Mouse (Mus musculus) embryonic fibroblast, embryonic 13.5 days (primary cell): ENCODE results near the gene Actg1. TPM values are rescaled to one million over a fixed set of nuclear protein-coding genes. Genes with fewer than 3 reads are reported as not detected.
"Not testable (repeated sequence)": the region's sequence is repeated elsewhere in the genome, so short reads cannot be mapped to it uniquely, and the experiment has no call there.

Source experiments
- H3K27ac ChIP-seq: 2 replicates; pipeline ENCODE4 v1.5.1; 2012; ENCODE audit warnings: low read length, control low read depth, inconsistent platforms; ENCODE audit not compliant: insufficient read depth
- H3K4me1 ChIP-seq: 2 replicates; pipeline ENCODE4 v1.6.1; 2011; ENCODE audit warnings: low read length; ENCODE audit not compliant: control insufficient read depth, insufficient read depth
- H3K4me3 ChIP-seq: 2 replicates; pipeline ENCODE4 v1.5.1; 2011; ENCODE audit warnings: mild to moderate bottlenecking, control low read depth, low read length; ENCODE audit not compliant: insufficient read depth
- CTCF ChIP-seq: IDR thresholded peaks from 2 replicates; pipeline ENCODE4 v1.5.1; 2011; ENCODE audit warnings: mild to moderate bottlenecking, control low read depth, low read length, moderate library complexity, borderline replicate concordance; ENCODE audit not compliant: insufficient read depth
- POLR2A ChIP-seq: IDR thresholded peaks from 2 replicates; pipeline ENCODE4 v1.6.1; 2011; ENCODE audit warnings: low read depth, mild to moderate bottlenecking, control low read depth, low read length, moderate library complexity
- polyA plus RNA-seq: library from polyadenylated mRNA; stranded (reverse); fragments of >200 nt; gene quantifications from 2 replicates; pipeline ENCODE4 v1.2.4, GENCODE M21; 2011; ENCODE audit warnings: low read depth; ENCODE audit not compliant: missing spikeins, insufficient read length

Gene Actg1
- polyA plus RNA-seq, 1 experiment = 5,586 TPM

GRCm38 (mm10) chr11:120354304-120355276 is 6.2 kb upstream of the Actg1 start:
- Histone ChIP-seq H3K4me3 (no peak overlapping the region), H3K27ac (peak overlapping the region; percentile 54; the same call in 1 of the 2 replicates), H3K4me1 (peaks cover 24% of the 10 kb centered on the region)
- TF ChIP-seq CTCF = no peak
- TF ChIP-seq POLR2A = no peak

- peaks cover 24% of the 10 kb centered on the region for H3K4me1 ChIP-seq
- H3K4me3 ChIP-seq = no peak overlapping the region
- 0 out of 2 replicates have a peak, but pooled peaks have one; percentile 18 for TF ChIP-seq CTCF
- TF ChIP-seq POLR2A = 0 out of 2 replicates have a peak, but pooled peaks have one; percentile 25
- H3K27ac ChIP-seq = no peak overlapping the region
Observed at GRCm38 (mm10) chr11:120353500-120354303, 5.4 kb upstream of the Actg1 start.

- no peak overlapping the region for H3K4me3 ChIP-seq
- TF ChIP-seq POLR2A (no peak; the same call in 1 of the 2 replicates), CTCF (no peak)
- peaks cover 19% of the 10 kb centered on the region for H3K4me1 ChIP-seq
- 0 out of 2 replicates have a peak overlapping the region, but pooled peaks have one; percentile 9 for H3K27ac ChIP-seq
Observed at GRCm38 (mm10) chr11:120352571-120353290, 4.4 kb upstream of the Actg1 start.

- peaks cover 18% of the 10 kb centered on the region for H3K4me1 ChIP-seq
- H3K27ac ChIP-seq = not testable (repeated sequence)
Observed at GRCm38 (mm10) chr11:120352093-120352350, 3.7 kb upstream of the Actg1 start.

GRCm38 (mm10) chr11:120351250-120352092 is 3.1 kb upstream of the Actg1 start:
- TF ChIP-seq CTCF = no peak
- no peak; the same call in 1 of the 2 replicates for TF ChIP-seq POLR2A
- H3K4me1 ChIP-seq = peaks cover 18% of the 10 kb centered on the region
- H3K4me3 ChIP-seq = no peak overlapping the region
- H3K27ac ChIP-seq = peak overlapping the region; percentile 96

More at GRCm38 (mm10) chr11:120352093-120352350, 3.7 kb upstream of the Actg1 start:
- not testable (repeated sequence) for H3K4me3 ChIP-seq

- Histone ChIP-seq H3K27ac (peak overlapping the region; percentile 96), H3K4me1 (peaks cover 18% of the 10 kb centered on the region), H3K4me3 (peak overlapping the region; percentile 22)
- peak; percentile 33 for TF ChIP-seq POLR2A
- no peak for TF ChIP-seq CTCF
Observed at GRCm38 (mm10) chr11:120350711-120351110, 2.4 kb upstream of the Actg1 start.

- Histone ChIP-seq H3K4me1 (peaks cover 18% of the 10 kb centered on the region), H3K4me3 (peak overlapping the region; percentile 51), H3K27ac (peak overlapping the region; percentile 99)
- no peak for TF ChIP-seq CTCF
- TF ChIP-seq POLR2A = peak; percentile 42; the same call in 1 of the 2 replicates
Observed at GRCm38 (mm10) chr11:120349986-120350702, 1.8 kb upstream of the Actg1 start.

GRCm38 (mm10) chr11:120349371-120349985 is 1.1 kb upstream of the Actg1 start:
- H3K4me3 ChIP-seq = peak overlapping the region; percentile 51
- peaks cover 18% of the 10 kb centered on the region for H3K4me1 ChIP-seq
- peak overlapping the region; percentile 99 for H3K27ac ChIP-seq
- no peak for TF ChIP-seq CTCF
- TF ChIP-seq POLR2A = peak; percentile 43
